Mouse (Mus musculus) erythroblast, embryonic 14.5 days (primary cell): ENCODE measurements around the gene Gm49369.

ENCODE experiments used
- GATA1 ChIP-seq: IDR thresholded peaks from 2 replicates; pipeline ENCODE4 v1.6.1; 2012; ENCODE audit warnings: low read length, inconsistent platforms, mixed read lengths
- TAL1 ChIP-seq: IDR thresholded peaks from 3 replicates; pipeline ENCODE4 v1.6.1; 2012; ENCODE audit warnings: low read length, inconsistent platforms, mixed read lengths

GRCm38 (mm10) chr7:142381175-142381574, 1.3 kb downstream of the Gm49369 start:
- TF ChIP-seq GATA1 = no peak
- no peak for TF ChIP-seq TAL1
